Mouse (Mus musculus): ENCODE measurements around the gene Olfr24. TPM values are rescaled to one million over a fixed set of nuclear protein-coding genes. Genes with fewer than 3 reads are reported as not detected.

Olfr24 gene
- polyA plus RNA-seq, 1 experiment from 2014 or later: not detected

Other genes starting within 250 kb of the Olfr24 start
- 1.4 and 1.5 TPM in 2 replicates for gene Muc16, start 89.5 kb downstream of the Olfr24 start, polyA plus RNA-seq (2015; fragmentation: Nextera tagmentation; extraction: Ambion mirVana)
- not detected in 2 replicates for gene Olfr828, start 55.5 kb upstream of the Olfr24 start, polyA plus RNA-seq (2015; fragmentation: Nextera tagmentation; extraction: Ambion mirVana)
- not detected in 2 replicates for gene Olfr829, start 90.9 kb upstream of the Olfr24 start, polyA plus RNA-seq (2015; fragmentation: Nextera tagmentation; extraction: Ambion mirVana)
- gene Olfr830, start 110.7 kb upstream of the Olfr24 start, polyA plus RNA-seq (2015; fragmentation: Nextera tagmentation; extraction: Ambion mirVana): not detected in 2 replicates
- not detected in 2 replicates for gene Olfr832, start 173.1 kb upstream of the Olfr24 start, polyA plus RNA-seq (2015; fragmentation: Nextera tagmentation; extraction: Ambion mirVana)
- gene Olfr834, start 224.0 kb upstream of the Olfr24 start, polyA plus RNA-seq (2015; fragmentation: Nextera tagmentation; extraction: Ambion mirVana): not detected in 2 replicates